Mouse (Mus musculus): ENCODE measurements around the gene Gm45140.

The Gm45140 gene

DNA sequence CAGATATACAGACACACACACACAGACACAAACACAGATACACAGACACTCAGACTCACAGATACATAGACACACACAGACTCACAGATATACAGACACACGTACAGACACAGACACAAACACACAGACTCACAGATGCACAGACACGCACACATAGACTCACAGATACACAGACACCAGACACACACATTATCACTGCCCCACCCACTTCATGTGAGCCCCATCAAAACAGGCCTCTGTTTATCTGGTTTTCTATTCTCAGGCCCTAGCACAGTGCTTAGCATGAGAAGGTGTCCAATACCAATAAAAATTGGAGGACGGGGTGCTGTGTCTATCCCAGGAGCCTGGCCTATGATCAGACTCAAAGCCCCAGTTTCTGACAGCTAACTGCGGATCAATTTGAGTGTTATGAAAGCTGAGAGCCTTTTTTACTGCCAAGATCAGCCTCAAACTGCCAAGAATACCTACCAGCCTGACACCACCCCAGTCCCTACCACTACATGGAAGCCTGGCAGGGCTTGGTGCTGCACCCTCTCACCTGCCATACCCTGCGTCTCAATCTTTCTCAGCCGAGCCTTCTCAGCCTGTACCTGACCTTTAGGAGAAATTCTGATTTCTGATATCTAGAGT is 39.2 kb downstream of the Gm45140 start:
- no peak for DNase-seq

DNA sequence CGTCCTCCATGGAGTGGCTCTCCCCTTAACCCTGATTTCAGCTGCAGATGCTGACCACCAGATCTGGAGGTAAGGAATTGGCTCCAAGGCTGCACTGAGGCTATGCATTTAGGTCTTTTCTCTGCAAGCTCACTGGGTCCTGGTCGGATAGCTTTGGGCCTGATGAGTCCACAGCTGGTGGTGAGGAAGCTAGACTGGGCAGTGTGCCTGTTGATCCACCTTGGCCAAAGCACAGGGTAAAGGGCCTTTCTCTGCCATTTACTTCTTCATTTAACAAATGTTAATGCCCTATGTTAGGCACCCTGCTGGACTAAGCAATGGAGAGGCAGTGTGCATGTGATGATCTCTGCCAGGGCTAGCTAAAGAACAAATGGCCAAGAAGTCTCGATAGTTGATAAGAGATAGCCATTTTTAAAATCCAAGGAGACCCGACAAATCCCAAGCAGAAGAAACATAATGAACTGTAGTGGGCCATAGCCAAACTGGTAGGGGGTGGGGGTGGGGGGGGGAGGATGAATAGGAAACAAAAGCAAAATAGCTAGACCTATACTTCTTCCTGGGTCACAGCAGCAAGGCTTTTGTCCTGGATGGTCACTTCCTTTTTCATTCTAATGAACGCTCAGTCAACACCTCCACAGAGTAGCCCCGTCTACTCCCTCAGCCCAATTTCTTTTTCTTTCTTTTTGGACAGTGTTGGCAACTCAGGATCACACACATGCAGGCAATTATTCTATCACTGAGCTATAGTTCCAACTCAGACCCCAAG is 40.0 kb downstream of the Gm45140 start:
- no peak for DNase-seq

DNA sequence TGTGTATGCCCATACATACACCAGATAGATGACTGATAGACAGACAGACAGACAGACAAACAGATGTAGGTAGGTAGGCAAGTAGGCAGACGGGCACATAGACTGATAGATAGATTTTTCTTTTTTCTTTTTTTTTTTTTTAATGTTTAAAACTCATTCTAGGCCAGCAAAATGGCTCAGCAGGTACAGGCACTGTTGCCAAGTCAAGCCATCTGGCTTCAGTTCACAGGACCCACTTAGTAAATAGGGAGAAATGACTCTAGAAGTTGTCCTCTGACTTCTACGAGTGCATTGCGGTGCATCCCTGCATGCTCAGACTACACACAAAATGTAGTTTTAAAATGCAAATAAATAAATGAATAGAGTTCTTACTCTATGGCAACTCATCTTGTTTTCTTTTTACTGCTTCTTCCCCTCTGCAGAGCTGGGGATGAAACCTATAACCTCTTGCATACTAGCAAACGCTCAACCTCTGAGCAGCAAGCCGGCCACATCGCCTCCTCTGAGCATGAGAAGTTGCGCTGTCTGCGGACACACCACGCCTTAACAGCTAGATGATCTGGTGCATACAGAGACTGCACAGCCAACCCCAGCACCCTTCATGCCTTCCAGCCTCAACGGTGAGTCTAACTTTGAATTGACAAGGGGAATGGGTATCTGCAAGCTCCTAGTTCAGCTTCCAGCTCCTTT is 41.6 kb downstream of the Gm45140 start:
- DNase-seq: no peak

DNA sequence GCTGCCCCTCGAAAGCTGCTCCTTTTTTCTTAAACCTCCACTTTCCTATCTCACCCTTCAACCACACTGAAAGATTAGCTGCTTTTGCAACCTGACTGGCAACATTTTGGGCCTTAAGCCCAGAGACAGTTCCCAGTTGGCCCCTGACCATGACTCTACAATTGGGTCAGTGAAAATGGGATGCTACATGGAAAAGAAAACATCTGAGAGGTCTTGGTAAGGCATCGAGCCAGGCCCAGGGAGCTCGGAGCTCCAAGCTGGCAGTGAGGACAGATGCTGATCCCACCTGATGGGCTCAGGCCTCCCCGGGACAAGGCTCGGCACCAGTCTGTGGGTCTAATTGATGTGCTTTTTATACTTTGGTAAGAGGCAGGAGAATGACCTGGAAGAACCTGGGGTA is 43.8 kb downstream of the Gm45140 start:
- no peak for DNase-seq

DNA sequence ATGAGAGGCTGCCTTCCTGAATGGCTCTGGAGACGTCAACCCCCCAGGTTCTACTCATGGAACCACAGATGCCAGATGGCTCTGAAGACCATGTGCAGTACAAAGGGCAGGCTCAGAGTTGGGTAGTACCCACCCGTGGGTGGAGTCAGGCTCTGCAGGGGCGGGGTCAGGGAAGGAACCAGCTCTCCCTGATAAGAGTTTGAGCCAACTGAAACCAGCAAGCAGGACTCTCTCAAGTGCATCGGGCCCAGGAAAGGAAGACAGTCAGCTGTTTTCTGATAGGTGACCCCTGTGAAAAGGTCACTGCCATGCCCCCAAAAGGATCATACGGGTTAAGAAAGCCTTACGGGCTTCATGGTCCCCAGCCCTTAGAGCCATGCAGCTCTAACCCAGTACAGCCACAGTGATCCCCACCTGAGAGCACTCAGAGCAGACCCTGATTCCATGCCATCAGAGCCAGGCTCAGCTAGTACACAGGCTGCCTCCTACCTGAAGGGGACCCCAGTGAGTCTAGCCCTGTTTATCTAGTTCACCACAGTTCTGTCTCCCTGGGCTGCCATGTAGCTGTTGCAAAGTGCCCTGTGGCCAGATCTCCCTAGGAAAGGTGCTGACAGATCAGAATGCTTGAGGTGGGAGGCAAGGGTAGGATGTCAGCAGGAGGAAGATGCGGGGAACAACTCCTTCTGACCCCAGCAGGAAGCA is 44.7 kb downstream of the Gm45140 start:
- peak; percentile 36 for DNase-seq

DNA sequence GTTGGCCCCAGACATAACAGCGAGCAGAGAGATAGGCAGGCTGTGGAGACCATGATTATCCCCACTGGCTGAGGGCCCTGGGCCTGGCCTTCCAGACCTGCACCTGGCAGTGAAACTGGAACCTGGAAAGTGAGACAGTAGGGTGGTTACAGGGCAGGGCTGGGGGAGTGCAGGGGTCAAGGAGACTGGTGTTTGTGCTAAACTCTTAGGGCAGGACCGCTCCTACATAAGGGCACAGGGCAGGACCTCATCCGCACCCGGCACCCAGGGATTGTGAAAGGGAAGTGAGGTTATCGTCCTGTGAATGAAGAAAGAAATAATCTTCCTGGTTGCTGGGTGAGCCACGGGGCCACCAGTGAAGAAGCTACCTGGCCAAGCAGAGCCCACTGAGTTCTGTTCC is 45.8 kb downstream of the Gm45140 start:
- DNase-seq: no peak

DNA sequence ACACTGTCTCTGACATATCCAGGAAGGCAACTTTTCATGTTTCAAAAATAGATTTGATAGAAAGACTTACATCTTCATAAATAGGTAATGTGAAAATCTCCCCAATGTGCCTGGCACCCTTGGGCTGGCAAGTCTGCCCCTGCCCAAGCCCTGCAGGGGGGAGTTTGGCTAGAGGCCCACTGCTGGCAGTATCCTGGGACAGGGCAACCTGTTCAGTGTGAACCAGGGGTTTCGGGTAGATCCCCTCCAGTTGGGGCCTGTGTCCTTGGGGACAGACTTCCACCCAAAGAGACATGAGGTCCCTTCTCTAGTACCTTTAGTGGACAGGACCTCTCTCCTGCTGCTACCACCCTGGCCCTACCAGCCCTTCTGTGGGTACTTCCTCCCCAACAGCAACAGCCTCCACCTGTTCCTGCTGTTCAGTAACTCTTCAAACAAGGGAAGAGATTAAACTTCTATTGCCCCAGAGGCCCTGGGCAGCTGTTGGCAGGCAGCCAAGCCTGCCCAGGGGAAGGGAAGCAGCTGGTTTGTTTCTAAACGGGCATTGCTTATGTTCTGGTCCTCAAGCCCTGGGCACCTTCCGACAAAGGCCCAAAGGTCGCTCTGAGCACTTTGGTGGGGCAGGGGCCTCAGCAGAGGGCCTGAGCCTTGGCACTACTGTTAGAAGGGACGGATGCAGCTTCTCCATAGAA is 46.6 kb downstream of the Gm45140 start:
- DNase-seq: peak; percentile 78

DNA sequence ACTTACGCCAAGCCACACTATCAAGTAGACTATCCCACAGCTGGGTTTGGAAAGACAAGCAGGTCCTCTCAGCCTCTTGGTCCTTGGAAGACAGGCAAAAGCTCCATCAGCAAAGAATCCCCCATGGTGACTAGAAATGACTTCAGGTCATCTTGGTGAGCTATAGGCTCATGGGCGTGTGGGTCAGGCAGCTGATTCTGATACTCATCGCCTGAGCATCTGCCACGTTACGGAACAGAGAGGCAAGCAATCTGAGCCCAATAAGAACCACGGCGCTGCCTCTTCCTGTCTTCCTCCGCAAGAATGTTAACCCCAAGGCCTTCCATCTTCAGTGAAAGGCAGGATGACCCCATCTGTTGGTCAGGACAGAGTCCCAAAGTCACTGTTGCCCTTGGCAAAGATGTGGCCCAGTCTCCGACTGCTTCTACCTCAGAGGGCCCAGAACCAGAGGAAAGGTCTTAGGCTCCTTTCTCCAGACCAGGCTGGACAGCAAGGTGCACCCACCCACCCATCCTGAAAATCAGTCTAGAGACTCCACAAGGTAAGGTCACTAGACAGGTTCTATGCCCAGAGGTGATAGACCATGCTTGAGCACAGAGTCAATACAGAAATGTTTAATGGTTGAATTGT is 47.2 kb downstream of the Gm45140 start:
- DNase-seq: no peak

DNA sequence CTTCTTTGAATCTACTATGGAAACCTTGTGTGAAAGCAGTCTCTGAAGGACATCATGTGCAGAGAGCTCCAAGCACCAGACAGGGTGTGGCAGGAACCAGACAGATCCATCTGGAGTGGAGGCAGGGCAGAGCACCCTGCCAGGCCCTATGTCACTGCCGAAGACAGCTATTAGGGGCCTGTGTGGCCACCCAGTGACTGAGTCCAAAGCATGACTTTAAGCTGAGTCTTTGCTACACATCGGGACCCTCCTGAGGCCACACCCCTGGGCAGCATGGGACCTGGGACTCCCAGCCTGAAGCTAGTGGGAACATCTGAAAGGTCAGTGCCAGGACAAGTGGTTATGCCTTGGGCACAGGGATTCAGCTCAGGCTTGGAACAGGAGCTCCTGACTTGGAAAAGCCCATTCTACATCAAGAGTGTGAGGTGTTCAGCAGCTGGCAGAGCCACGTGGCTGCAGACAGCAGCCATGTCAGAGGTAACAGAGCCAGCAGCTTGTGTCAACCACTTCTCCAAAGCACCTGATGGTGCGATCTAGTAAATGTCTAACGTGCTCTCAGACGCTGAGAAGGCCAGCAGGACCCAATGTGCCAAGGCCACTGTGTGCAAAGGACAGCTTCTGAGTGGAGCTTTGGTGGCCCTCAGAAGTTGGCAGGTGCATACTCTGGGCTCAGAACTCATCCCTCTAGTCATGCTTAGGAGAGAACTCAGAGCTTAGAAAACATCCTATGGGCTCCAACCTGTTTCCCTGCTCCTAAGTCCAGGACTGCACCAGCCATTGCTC is 48.3 kb downstream of the Gm45140 start:
- no peak for DNase-seq

DNA sequence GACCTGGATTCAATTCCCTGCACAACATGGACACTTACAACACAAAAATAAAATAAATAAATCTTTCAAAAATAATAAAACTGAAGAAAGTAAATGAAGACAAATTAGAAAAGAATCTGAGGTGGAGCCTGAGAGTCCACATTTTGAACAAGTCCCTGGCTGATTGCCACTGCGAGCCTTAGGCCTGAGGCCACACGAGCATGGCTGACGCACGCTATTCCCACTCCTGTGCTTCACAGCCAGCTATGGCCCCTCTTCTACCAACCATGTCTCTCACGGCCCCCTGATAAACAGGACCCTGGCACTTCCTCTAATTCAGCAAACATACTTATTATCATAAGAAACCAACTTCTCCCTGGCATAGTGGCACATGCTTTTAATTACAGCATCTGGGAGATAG is 49.0 kb downstream of the Gm45140 start:
- DNase-seq: no peak

DNA sequence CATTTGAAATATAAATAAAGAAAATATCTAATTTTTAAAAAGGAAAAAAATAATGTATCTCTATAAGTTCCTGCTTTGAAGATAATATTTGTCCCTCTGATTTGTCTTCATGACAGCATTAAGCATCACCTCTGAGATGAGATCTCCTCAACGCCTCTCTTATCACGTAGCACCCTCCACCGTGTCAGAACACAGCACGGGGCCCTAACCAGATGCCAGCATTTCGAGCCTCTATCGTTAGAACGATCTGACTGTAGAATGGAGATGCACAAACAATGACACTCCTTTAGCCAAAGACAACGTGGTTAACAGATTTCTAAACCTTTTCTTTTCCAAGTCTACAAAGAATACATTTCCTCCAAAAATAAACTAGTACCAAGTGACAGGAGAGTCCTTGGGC is 51.6 kb downstream of the Gm45140 start:
- no peak for DNase-seq

DNA sequence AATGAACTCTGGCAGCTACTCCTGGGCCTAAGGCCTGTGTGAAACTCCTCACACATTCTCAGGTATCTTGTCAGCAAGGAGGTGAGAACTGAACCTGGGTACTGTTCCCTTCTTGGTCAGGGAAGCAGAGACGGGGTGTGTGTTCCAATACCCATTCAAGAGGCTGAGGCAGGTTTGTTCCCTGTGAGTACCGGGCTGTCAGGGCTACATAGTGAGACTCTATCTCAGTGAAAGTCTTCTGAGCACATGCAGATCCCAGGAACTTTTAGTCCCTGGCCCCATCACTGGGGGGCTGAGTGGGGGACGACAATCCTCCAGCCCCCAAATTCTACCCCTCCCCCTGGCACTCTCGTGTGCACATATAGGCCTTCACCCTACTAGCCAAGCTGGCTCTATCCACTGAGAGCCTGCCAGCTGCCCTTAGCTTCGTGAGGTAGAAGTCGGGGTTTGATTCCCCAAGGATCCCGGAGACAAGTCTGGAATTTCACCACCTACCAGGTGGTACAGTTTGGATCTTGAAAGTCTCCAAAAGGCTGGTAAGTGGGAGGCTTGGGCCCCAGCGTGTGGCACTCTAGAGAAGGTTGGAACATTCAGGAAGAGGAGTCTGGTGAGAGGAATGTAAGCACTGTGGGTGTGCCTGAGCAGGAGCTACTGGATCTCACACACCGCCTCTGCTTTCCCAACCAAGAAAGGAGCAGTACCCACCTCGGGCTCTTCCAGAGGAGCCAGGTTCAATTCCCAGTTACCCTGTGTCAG is 54.9 kb downstream of the Gm45140 start:
- DNase-seq: no peak

DNA sequence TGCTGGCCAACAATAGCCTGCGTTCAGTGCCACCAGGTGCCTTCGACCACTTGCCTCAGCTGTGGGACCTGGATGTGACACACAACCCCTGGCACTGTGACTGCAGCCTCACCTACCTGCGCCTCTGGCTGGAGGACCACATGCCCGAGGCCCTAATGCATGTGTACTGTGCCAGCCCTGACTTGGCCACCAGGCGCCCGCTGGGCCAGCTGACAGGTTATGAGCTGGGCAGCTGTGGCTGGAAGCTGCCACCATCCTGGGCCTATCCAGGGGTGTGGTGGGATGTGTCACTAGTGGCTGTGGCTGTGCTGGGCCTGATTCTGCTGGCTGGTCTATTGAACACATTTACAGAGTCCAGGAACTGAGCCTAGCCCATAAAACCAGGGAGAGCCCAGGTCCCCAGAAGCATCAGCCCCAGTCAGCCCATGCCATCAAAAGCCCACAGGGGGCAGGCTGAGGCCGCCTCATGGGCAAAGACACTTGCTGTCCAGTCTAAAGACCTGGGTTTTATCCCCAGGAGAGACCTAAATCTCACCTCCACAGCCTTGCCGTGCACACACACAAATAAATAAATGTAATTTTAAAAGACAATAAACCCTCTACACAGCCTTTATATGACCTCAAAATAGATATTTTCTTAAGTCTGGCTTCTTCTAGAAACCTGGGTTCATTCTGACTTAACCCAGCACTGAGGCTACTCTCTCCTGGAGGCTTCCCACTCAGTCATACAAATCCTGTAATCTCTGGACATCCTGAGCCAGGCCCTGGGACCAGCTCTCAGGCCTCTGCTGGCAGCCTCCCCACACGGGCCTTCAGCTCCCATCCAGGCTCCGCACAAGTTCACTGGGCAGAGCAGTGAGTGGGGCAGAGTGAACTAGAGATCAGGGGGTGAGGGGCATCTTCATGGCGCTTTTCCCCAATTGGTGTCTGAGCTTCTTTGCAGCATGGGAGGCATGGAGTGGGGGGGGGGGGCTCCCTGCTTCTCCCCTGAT is 56.1 kb downstream of the Gm45140 start:
- no peak for DNase-seq

DNA sequence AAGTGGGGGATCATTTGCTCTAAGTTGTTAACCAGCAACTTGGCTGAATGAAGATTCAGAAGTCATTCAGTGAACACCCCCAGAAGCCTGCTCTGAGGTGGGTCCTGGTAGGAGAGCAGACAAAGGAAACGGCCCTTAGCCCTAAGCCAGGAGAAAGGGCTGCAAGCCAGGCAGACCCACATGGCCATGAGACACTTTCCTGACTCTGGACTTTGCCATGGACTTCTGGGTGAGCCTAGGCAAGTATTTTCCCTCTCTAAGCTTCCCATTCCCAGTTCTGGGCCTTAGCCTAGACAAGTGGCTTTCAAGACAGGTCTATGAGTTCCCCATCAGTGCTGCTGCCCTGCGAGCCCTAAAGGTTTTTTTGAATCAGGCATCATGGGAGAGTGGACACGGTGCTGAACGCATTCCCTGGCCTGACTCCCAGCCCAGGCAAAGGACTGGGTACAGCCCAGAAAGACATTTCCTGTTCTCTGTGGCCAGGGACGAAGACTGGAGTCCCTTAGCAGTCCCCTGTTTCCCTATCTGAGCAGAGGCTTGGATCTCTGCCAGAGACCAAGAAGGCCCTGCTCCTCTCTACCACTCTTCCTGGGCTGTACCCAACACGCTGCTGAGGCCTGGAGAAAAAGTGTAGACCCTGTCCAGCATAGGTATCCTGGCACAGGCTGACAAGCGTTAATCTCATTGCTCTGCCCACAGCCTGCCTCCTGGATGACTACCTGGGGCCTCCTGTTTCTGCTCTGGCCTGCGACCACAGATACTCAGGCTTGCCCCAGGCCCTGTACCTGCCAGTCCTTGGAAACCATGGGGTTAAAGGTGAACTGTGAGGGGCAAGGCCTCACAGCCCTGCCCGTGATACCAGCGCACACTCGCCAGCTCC is 57.1 kb downstream of the Gm45140 start:
- DNase-seq: no peak

DNA sequence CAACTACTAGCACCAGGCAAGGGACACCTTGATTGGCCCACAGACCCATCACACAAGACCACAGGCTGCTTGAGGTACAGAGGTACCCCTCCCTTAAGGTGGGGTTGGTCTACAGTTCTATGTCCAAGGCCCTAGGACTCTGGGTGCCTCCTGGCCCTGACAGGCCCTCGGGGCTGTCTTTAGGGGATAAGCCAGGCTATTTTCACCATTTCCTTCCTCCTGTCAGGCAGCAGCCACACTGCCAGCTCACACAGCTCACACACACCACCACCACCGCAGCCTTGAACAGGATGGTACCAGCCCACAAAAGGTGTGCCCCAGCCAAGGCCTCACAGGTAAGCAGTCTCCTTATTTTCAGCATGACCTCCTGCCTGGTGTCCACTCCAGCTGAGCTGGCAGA is 57.8 kb downstream of the Gm45140 start, which contains the start of gene Gp9:
Gene Gp9, plus strand, starts transcription at position 231 of the 400 bp plus-strand sequence.
- no peak for DNase-seq

DNA sequence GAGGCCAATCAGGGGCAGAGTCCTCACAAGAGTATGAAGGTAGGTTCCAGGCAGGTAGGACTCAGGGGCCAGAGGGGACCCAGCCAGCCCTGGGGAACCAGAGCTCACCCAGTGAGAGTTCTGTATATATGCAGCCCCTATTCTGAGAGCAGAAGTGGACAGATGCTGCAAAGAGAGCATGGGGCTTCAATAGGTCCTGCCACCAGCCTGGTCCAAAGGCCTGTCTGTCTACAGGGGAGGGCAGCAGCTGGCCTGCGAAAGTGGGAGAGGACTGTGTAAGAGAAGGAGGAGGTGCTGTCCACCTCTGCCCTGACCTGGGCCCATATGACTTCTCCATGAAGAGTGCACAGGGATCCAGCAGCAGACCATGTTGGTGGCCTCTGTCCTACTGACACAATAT is 58.9 kb downstream of the Gm45140 start:
- DNase-seq: no peak

DNA sequence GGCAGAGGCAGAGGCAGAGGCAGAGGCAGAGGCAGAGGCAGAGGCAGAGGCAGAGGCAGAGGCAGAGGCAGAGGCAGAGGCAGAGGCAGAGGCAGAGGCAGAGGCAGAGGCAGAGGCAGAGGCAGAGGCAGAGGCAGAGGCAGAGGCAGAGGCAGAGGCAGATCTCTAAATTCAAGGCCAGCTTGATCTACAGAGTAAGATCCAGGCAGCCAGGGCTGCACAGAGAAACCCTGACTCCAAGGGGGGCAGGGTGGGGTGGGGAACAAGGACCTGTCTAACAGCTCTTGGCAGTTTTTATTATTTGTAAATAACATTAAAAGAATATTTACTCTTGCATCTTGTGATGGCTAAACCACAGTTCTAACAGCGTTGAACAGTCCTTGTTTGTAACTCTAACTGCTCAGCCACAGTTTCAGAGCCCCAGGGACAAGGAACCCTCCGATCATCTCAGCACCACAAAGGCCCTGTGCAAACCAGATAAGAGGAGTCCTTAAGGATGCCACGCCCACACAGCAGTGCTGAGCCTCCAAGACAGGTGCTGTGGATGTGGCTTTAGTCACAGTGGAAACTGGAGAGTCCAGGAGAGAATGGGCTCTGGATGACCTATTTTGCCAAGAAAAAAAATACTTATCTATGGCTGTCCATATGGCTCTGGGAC is 59.9 kb downstream of the Gm45140 start:
- no peak for DNase-seq

DNA sequence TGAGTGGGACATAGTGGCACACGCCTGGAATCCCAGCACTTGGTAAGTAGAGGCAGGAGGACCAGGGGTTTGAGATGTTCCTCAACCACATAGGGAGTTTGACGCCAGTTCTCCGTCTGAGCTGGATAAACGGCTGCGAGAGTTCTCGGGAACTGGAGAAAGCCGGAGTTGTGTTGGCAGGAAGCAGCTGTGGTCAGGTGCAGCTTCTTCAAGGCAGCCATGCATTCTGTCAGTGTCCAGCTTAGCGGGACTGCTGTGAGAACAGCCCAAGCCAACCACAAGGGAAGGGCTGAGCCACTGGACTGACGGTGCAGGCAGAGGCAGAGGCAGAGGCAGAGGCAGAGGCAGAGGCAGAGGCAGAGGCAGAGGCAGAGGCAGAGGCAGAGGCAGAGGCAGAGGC is 60.7 kb downstream of the Gm45140 start:
- no peak for DNase-seq

Data from kidney, adult 11 months (tissue).